Mouse (Mus musculus) olfactory bulb, adult 2 months (tissue): ENCODE results near the gene Ppp6r2.

Source experiments
- CTCF ChIP-seq: fragments of 200-500 bp; IDR thresholded peaks from 2 replicates; pipeline ENCODE4 v1.5.1; 2012; ENCODE audit warnings: low read depth, mild to moderate bottlenecking, low read length, moderate library complexity; ENCODE audit not compliant: insufficient read depth
- POLR2A ChIP-seq: fragments of 200-500 bp; IDR thresholded peaks from 2 replicates; pipeline ENCODE4 v1.6.1; 2012; ENCODE audit warnings: mild to moderate bottlenecking, low read depth, low read length, moderate library complexity; ENCODE audit not compliant: insufficient read depth

DNA sequence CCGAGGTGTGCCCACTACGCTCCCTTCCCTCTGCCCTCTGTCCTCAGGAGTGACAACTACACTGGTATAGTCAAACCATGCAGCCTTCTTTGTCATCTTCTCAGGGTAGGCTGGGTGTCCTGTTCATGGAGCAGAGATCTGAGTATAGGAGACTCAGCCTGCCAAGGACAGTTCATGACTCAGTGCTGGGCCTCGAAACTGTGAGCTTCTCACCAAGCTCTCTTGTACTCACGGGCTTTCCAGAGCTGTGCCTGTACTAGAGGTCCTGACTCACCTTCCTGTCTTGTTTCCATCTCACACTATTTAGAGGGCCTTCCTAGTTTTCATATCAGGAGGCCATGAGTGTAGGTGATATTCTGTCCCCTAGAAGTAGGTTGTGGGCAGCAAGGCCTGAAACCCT lies 66.0 kb downstream of the Ppp6r2 start:
- TF ChIP-seq CTCF, result no peak
- no peak for TF ChIP-seq POLR2A
